In the genomic region with DNA sequence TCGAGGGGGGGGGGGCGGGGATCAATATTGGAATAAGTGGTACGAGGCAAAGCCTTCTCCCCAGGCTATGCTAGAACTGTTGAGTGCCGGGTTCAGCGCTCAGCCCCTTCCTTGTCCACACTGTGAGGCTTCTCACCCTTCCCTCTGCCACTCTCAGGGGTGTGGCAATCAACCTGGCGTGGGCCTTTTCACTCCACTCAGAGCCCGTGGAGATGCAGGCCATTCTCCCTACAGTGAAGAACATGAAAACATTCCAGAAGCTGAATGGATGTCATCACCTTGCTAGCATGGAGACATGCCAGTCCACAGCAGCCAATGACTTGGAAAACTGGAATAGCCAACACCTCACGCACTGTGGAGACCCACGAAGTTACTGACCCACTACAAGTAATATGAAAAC, we compare ENCODE assay signal across 27 mouse cellular contexts. TPM values are rescaled to one million over a fixed set of nuclear protein-coding genes. Genes with fewer than 3 reads are reported as not detected.
A peak's percentile ranks its signal among the peaks of the same experiment; 100 is the strongest.
DNase-seq lines count a peak whose midpoint lies in the region; ATAC-seq and TF ChIP-seq lines count a peak whose summit lies in the region.
"Had no signal": no experiment of that assay in that cellular context is flagged by ENCODE, and none has a peak within 500 bp of the region (broad histone marks: within the 10 kb centered on the region; RNA-seq: fewer than 3 reads in every experiment).

No protein-coding gene starts in this region.

- no peak overlapping the region for H3K4me2 ChIP-seq in lung, embryonic 14.5 days
- H3K4me2 ChIP-seq: embryonic facial prominence, embryonic 13.5 days; embryonic facial prominence, embryonic 15.5 days; forebrain, embryonic 12.5 days had no signal

- H3K9me3 ChIP-seq in heart, embryonic 10.5 days = peaks cover 6% of the 10 kb centered on the region
- no peaks in the 10 kb centered on the region for H3K9me3 ChIP-seq in lung, embryonic 14.5 days (ENCODE audit: low read depth, low read length)
- H3K9me3 ChIP-seq: embryonic facial prominence, embryonic 15.5 days; G1E had no signal

- H3K36me3 ChIP-seq in heart, embryonic 10.5 days = no peaks in the 10 kb centered on the region
- H3K36me3 ChIP-seq in lung, embryonic 14.5 days (ENCODE audit: insufficient read depth) = no peaks in the 10 kb centered on the region
- H3K36me3 ChIP-seq: embryonic facial prominence, embryonic 13.5 days; embryonic facial prominence, embryonic 15.5 days; forebrain, embryonic 10.5 days; forebrain, embryonic 12.5 days; G1E had no signal

- H3K9ac ChIP-seq in lung, embryonic 14.5 days = no peak overlapping the region
- H3K9ac ChIP-seq: embryonic facial prominence, embryonic 13.5 days; embryonic facial prominence, embryonic 15.5 days; forebrain, embryonic 12.5 days had no signal

- H3K27ac ChIP-seq in heart, embryonic 10.5 days = no peak overlapping the region
- H3K27ac ChIP-seq in lung, embryonic 14.5 days (ENCODE audit: low read depth) = no peak overlapping the region
- H3K27ac ChIP-seq: embryonic facial prominence, embryonic 13.5 days; embryonic facial prominence, embryonic 15.5 days; forebrain, embryonic 10.5 days; forebrain, embryonic 12.5 days had no signal

- peaks cover 14% of the 10 kb centered on the region for H3K27me3 ChIP-seq in heart, embryonic 10.5 days (ENCODE audit: insufficient read depth, poor library complexity, severe bottlenecking)
- H3K27me3 ChIP-seq in lung, embryonic 14.5 days (ENCODE audit: insufficient read depth, low read length) = no peaks in the 10 kb centered on the region
- H3K27me3 ChIP-seq: embryonic facial prominence, embryonic 15.5 days; forebrain, embryonic 12.5 days; Patski had no signal

- 0 out of 2 replicates have a peak, but pooled peaks cover 3% of the 10 kb centered on the region for H3K4me1 ChIP-seq in heart, embryonic 10.5 days
- no peaks in the 10 kb centered on the region for H3K4me1 ChIP-seq in lung, embryonic 14.5 days (ENCODE audit: insufficient read depth)
- H3K4me1 ChIP-seq: embryonic facial prominence, embryonic 13.5 days; embryonic facial prominence, embryonic 15.5 days; forebrain, embryonic 10.5 days; forebrain, embryonic 12.5 days had no signal

- no peak overlapping the region for H3K4me3 ChIP-seq in heart, embryonic 10.5 days
- no peak overlapping the region for H3K4me3 ChIP-seq in lung, embryonic 14.5 days (ENCODE audit: low read depth, low read length)
- H3K4me3 ChIP-seq: embryonic facial prominence, embryonic 13.5 days; embryonic facial prominence, embryonic 15.5 days; erythroblast, embryonic 14.5 days; forebrain, embryonic 10.5 days; forebrain, embryonic 12.5 days had no signal

- WGBS in heart, embryonic 10.5 days = 71% methylated on average over 9 of the region's 9 CpGs
- WGBS in lung, embryonic 14.5 days = 80% methylated on average over 9 of the region's 9 CpGs

- TF ChIP-seq CTCF in lung, embryonic 14.5 days (IDR thresholded peaks at IDR 0.05; ENCODE audit: low read depth) = no peak

- ATAC-seq in lung, embryonic 14.5 days (ENCODE audit: insufficient read depth) = no peak
- ATAC-seq: activated CD4-positive, CD25-positive, alpha-beta regulatory T cell, adult 4 months; CD4-positive, CD25-positive, alpha-beta regulatory T cell, adult 4 months; forebrain, embryonic 14.5 days; forebrain, embryonic 16.5 days; Patski had no signal

- peak; percentile 2 for DNase-seq in embryo, embryonic 10 days (ENCODE audit: low spot score)
- DNase-seq in embryo, embryonic 11 days = no peak
- peak; percentile 73 for DNase-seq in heart, embryonic 10.5 days (ENCODE audit: low spot score)
- no peak for DNase-seq in heart, postnatal 10 days
- peak; percentile 0 for DNase-seq in lung, embryonic 14.5 days
- no peak for DNase-seq in lung, postnatal 14 days
- DNase-seq: adrenal gland, adult 8-10 months; adrenal gland, postnatal 14 days; adrenal gland, postnatal 36 days; B cell, adult 2 months; cerebellum, adult 11 months; cerebellum, adult 18-20 months; cerebellum, adult 8-10 months; cerebellum, adult 9-11 months; cerebellum, postnatal 14 days; cerebellum, postnatal 36 days had no signal

- intact Hi-C loops in heart, postnatal 10 days (cut with DNase I) = no loop called here

RNA-seq across cellular contexts. Expression of gene Tagap, which starts 10.0 kb away (rescaled TPM):
- polyA plus RNA-seq in heart, embryonic 10.5 days (2016; fragmentation: Nextera tagmentation; extraction: Ambion mirVana) = 0.11 and 0.35 TPM in 2 replicates
- 1 to 10 TPM; 2.6 to 3.0 TPM for total RNA-seq in heart, postnatal 10 days (2021)
- polyA plus RNA-seq in lung, embryonic 14.5 days (2014; fragmentation: Nextera tagmentation; extraction: Ambion mirVana) = 0.68 and 0.92 TPM in 2 replicates
- polyA plus RNA-seq: erythroblast, embryonic 14.5 days had no signal

RNA-seq across cellular contexts. Expression of gene Rsph3a, which starts 29.6 kb away (rescaled TPM):
- 47.9 and 56.7 TPM in 2 replicates for polyA plus RNA-seq in heart, embryonic 10.5 days (2016; fragmentation: Nextera tagmentation; extraction: Ambion mirVana)
- total RNA-seq in heart, postnatal 10 days (2021) = 10 to 100 TPM; 40.8 to 42.8 TPM
- 48.2 and 51.2 TPM in 2 replicates for polyA plus RNA-seq in lung, embryonic 14.5 days (2014; fragmentation: Nextera tagmentation; extraction: Ambion mirVana)

Comparison
In these comparisons a context has a peak if more than half of its experiments do, and no peak if none do; other contexts are left out.
1. DNase-seq: peak in embryo, embryonic 10 days (single experiment), heart, embryonic 10.5 days (single experiment) and lung, embryonic 14.5 days (single experiment); none in embryo, embryonic 11 days (single experiment), heart, postnatal 10 days (0 of 2) and lung, postnatal 14 days (single experiment).